Mouse (Mus musculus) liver, embryonic 14.5 days (tissue): Measurements from ENCODE around the gene Tmem106a. TPM values are rescaled to one million over a fixed set of nuclear protein-coding genes. Genes with fewer than 3 reads are reported as not detected.
"Not testable (repeated sequence)": the region's sequence is repeated elsewhere in the genome, so short reads cannot be mapped to it uniquely, and the experiment has no call there.

Experiments
- ATAC-seq: fragments of 200-750 bp; cut with Nextera tagmentation; 2 replicates; pipeline ENCODE4 v1.8.0; 2017; ENCODE audit warnings: moderate number of reproducible peaks, mild to moderate bottlenecking, moderate library complexity; ENCODE audit not compliant: insufficient read depth
- DNase-seq, 3 experiments: peaks; one replicate each; pipeline ENCODE4 v3.0.0-alpha.2; 2012 to 2013; ENCODE audit warnings: low read depth in 3 of 3, low spot score in 3 of 3
- H3K27ac ChIP-seq: fragments of 300-500 bp; sonication (generic); 2 replicates; pipeline ENCODE4 v1.5.1; 2014; ENCODE audit warnings: moderate library complexity, mild to moderate bottlenecking, control low read depth, inconsistent platforms
- H3K27me3 ChIP-seq: fragments of 300-500 bp; sonication (generic); 2 replicates; pipeline ENCODE4 v1.6.1; 2014; ENCODE audit warnings: mild to moderate bottlenecking, low read length, moderate library complexity; ENCODE audit not compliant: control insufficient read depth, insufficient read depth
- H3K36me3 ChIP-seq: fragments of 300-500 bp; sonication (generic); replicated peaks from 2 replicates; pipeline ENCODE4 v1.6.1; 2014; ENCODE audit warnings: low read depth; ENCODE audit not compliant: control insufficient read depth, insufficient read depth
- H3K4me1 ChIP-seq, 2 experiments: fragments of 200-500 bp in 1 of 2; fragments of 300-500 bp in 1 of 2; sonication (generic) in 1 of 2; replicated peaks; 2 replicates each; pipeline ENCODE4 v1.6.1; 2012 to 2014; ENCODE audit warnings: antibody characterized with exemption in 1 of 2, inconsistent platforms in 1 of 2, low read length in 1 of 2; ENCODE audit not compliant: control insufficient read depth in 2 of 2, insufficient read depth in 2 of 2
- H3K4me2 ChIP-seq: fragments of 300-500 bp; sonication (generic); 2 replicates; pipeline ENCODE4 v1.6.1; 2014; ENCODE audit warnings: low read depth, mild to moderate bottlenecking, control low read depth, moderate library complexity
- H3K4me3 ChIP-seq, 2 experiments: fragments of 200-500 bp in 1 of 2; fragments of 300-500 bp in 1 of 2; sonication (generic) in 1 of 2; 2 replicates each; pipeline ENCODE4 v1.5.1; 2012 to 2014; ENCODE audit warnings: low read depth in 2 of 2, low read length in 2 of 2, mild to moderate bottlenecking in 2 of 2, control low read depth in 1 of 2, inconsistent platforms in 1 of 2, moderate library complexity in 1 of 2; ENCODE audit not compliant: insufficient read depth in 1 of 2
- H3K9ac ChIP-seq: fragments of 300-500 bp; sonication (generic); replicated peaks from 2 replicates; pipeline ENCODE4 v1.6.1; 2014; ENCODE audit warnings: mild to moderate bottlenecking, control low read depth, moderate library complexity
- H3K9me3 ChIP-seq: fragments of 300-500 bp; sonication (generic); 2 replicates; pipeline ENCODE4 v1.6.1; 2016; ENCODE audit warnings: low read length, mixed read lengths; ENCODE audit not compliant: control insufficient read depth
- CTCF ChIP-seq: IDR thresholded peaks from 2 replicates; pipeline ENCODE4 v1.5.1; 2016; ENCODE audit warnings: antibody characterized with exemption, low read depth, control low read depth
- EP300 ChIP-seq: IDR thresholded peaks from 2 replicates; pipeline ENCODE4 v1.6.1; 2016; ENCODE audit warnings: antibody characterized with exemption, low read depth
- WGBS: fragments of 180-500 bp; shearing (Covaris S2); extraction: QIAGEN DNeasy Blood & Tissue Kit; methylation state at CpG from one replicate; pipeline ENCODE4 v1.1.7; 2014; ENCODE audit not compliant: insufficient replicate concordance; 5-methylcytosine and 5-hydroxymethylcytosine counted together
- polyA plus RNA-seq, 2 experiments: library from polyadenylated mRNA; depleted of rRNA in 1 of 2; stranded (reverse) in 1 of 2; unstranded in 1 of 2; fragments of >200 nt; fragmentation: Nextera tagmentation in 1 of 2; extraction: Ambion mirVana in 1 of 2; gene quantifications; 2 replicates each; pipeline versions ENCODE4 v1.2.1 to v1.2.3; 2012 to 2014

Gene Tmem106a
- polyA plus RNA-seq, 2 experiments, result 5.4 to 7.3 TPM

DNA sequence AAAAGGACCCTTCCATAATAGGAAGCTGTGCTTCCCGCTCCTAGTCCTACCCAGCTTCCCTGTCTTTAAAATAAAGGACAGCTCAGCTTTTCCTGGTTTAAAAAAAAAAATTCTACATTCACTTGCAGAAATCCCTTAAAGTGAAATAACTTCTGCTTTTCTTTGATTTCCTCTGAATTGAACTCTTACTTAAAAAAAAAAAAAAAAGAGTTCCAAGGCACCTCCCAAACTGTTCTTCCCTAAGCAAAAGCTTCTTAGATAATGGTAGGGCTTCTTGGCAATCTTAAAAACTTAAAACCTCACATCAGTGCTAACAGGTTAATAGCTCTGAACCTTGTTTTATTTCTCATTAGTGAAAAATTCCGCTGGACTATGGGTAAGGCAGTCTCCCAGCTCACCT lies 1.2 kb downstream of the Tmem106a start:
- H3K27me3 ChIP-seq, result no peaks in the 10 kb centered on the region
- ATAC-seq, result no peak
- WGBS, result 83% methylated on average over 2 of the region's 2 CpGs
- H3K9me3 ChIP-seq, result no peaks in the 10 kb centered on the region
- DNase-seq, result no peak
- H3K36me3 ChIP-seq, result peaks cover 17% of the 10 kb centered on the region
- H3K27ac ChIP-seq, result no peak overlapping the region
- TF ChIP-seq EP300 (no peak), CTCF (no peak)
- H3K4me3 ChIP-seq, result no peak overlapping the region
- H3K4me1 ChIP-seq, result peaks cover 5 to 7% of the 10 kb centered on the region in 2 experiments; a peak in 3 of 4 replicates
- no peak overlapping the region for H3K4me2 ChIP-seq
- H3K9ac ChIP-seq, result no peak overlapping the region

DNA sequence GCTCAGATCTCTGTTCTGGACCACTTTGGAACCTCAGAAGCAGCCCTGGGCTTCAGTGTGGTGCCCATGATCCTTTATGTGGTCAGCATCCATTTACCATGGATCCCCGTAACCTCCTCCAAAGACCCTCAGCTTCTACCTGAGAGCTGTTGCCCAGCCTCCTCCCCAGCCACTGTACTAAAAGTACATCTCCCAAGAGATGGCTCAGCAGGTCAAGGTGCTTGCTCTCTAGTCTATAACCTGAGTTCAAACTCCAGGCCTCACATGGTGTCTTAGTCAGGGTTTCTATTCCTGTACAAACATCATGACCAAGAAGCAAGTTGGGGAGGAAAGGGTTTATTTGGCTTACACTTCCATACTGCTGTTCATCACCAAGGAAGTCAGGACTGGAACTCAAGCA lies 3.0 kb downstream of the Tmem106a start:
- not testable (repeated sequence) for H3K4me3 ChIP-seq, DNase-seq, H3K4me1 ChIP-seq, ATAC-seq, H3K4me2 ChIP-seq, H3K9me3 ChIP-seq, H3K27me3 ChIP-seq, H3K9ac ChIP-seq, H3K27ac ChIP-seq
- 81% methylated on average over 1 of the region's 1 CpGs for WGBS
- peaks cover 11% of the 10 kb centered on the region for H3K36me3 ChIP-seq

DNA sequence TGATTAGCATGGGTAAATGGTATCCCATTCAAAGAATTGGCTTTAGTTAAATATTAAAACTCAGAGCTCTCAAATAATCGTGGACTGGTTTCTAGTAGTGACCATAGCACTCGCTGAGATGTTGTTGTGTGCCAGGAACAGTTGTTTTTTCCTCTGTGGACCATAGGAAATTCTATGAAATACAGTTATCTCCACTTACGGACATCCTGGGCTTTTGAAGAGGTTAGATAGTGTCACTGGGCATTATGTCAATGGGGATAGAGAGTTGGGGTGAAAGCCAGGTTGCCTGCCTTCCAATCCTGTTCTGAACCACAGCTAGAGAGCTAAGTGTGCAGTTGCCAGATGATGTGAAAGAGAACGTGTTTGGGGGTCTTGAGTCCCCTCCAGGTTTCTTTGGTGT lies 3.8 kb downstream of the Tmem106a start:
- Histone ChIP-seq H3K9ac (no peak overlapping the region), H3K27ac (no peak overlapping the region), H3K4me1 (peaks cover 5 to 7% of the 10 kb centered on the region in 2 experiments; a peak in 3 of 4 replicates), H3K4me3 (no peak overlapping the region), H3K9me3 (no peaks in the 10 kb centered on the region), H3K4me2 (no peak overlapping the region), H3K36me3 (peaks cover 3% of the 10 kb centered on the region), H3K27me3 (no peaks in the 10 kb centered on the region)
- no peak for DNase-seq
- TF ChIP-seq CTCF (no peak), EP300 (no peak)
- WGBS, result 59% methylated on average over 4 of the region's 4 CpGs
- no peak for ATAC-seq

DNA sequence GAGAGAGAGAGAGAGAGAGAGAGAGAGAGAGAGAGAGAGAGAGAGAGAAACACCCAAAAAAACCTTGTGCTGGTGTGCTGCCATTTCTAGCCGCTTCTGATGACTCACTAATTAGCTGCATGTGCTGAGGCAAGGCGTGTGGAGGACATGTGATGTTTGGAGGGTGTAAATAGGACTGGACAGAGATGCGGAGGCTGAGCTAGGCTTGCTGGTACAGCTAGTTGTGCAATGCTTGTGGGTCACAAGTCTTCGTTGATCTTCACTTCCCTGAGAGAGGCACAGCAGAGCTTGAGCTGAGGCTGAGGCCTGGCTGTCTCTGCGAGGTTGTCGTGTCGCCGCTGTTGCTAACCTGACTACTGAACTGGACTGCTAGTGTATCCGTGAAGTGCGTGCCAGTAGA lies 5.6 kb downstream of the Tmem106a start:
- H3K4me2 ChIP-seq, result no peak overlapping the region
- 76% methylated on average over 10 of the region's 10 CpGs for WGBS

DNA sequence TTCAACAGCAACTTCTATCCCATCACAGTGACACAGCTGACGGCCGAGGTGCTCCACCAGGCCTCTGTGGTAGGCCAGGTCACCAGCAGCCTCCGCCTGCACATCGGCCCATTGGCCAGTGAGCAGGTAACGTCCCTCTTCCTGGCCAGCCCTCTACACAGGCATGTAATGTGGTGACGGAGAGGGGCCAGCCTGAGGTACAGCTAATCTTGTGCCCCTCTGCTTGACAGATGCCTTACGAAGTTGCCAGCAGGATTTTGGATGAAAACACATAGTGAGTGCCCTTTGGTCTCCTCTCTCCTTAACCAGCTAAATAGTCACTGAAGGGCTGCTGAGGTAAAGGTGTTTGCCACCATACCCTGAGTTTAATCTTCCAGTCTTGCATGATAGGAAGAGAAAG lies 6.8 kb downstream of the Tmem106a start:
- ATAC-seq (no peak), DNase-seq (no peak)
- H3K27ac ChIP-seq, result no peak overlapping the region
- WGBS, result 75% methylated on average over 7 of the region's 7 CpGs
- no peak overlapping the region for H3K4me2 ChIP-seq
- no peak overlapping the region for H3K9ac ChIP-seq
- H3K9me3 ChIP-seq, result no peaks in the 10 kb centered on the region
- no peaks in the 10 kb centered on the region for H3K27me3 ChIP-seq
- TF ChIP-seq EP300, result no peak
- TF ChIP-seq CTCF, result no peak
- H3K4me3 ChIP-seq, result no peak overlapping the region
- H3K4me1 ChIP-seq, result no peaks in the 10 kb centered on the region; a peak in 1 of 4 replicates
- H3K36me3 ChIP-seq, result no peaks in the 10 kb centered on the region

More for the DNA sequence above, 5.6 kb downstream of the Tmem106a start:
- ATAC-seq (no peak), DNase-seq (no peak)
- no peaks in the 10 kb centered on the region for H3K36me3 ChIP-seq
- no peak overlapping the region for H3K9ac ChIP-seq
- H3K27ac ChIP-seq, result no peak overlapping the region
- no peak for TF ChIP-seq EP300
- no peaks in the 10 kb centered on the region; a peak in 2 of 4 replicates for H3K4me1 ChIP-seq
- no peaks in the 10 kb centered on the region for H3K27me3 ChIP-seq
- H3K9me3 ChIP-seq, result no peaks in the 10 kb centered on the region
- no peak overlapping the region for H3K4me3 ChIP-seq
